ENCODE assay signal across 1 mouse cellular context in the genomic region with DNA sequence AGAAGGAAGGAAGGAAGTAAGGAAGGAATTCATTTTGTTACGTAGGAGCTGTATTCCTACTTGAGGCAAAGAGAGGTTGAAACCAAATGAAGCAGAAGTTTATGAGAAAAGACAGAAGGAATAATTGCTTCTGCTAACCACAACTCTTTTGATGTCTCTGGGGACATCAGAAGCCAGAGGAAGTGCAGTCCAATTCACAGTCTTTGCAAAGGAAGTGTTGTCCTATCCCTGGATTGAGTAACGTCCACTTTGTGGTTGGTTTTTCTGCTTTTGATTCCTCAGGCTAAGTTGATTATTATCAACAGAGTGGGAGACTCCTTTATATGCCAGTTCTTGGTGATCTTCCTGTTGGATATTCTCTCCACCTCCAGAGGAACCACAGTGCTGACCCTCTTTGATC. TPM values are rescaled to one million over a fixed set of nuclear protein-coding genes. Genes with fewer than 3 reads are reported as not detected.
"Had no signal": no experiment of that assay in that cellular context is flagged by ENCODE, and none has a peak within 500 bp of the region (broad histone marks: within the 10 kb centered on the region; RNA-seq: fewer than 3 reads in every experiment).

No protein-coding gene starts in this region.

RNA-seq across cellular contexts. Expression of a gene that starts 34.1 kb away (rescaled TPM):
- total RNA-seq: neutrophil, adult 5-6 weeks had no signal
